Mouse (Mus musculus): ENCODE data around the gene Polh.

DNA sequence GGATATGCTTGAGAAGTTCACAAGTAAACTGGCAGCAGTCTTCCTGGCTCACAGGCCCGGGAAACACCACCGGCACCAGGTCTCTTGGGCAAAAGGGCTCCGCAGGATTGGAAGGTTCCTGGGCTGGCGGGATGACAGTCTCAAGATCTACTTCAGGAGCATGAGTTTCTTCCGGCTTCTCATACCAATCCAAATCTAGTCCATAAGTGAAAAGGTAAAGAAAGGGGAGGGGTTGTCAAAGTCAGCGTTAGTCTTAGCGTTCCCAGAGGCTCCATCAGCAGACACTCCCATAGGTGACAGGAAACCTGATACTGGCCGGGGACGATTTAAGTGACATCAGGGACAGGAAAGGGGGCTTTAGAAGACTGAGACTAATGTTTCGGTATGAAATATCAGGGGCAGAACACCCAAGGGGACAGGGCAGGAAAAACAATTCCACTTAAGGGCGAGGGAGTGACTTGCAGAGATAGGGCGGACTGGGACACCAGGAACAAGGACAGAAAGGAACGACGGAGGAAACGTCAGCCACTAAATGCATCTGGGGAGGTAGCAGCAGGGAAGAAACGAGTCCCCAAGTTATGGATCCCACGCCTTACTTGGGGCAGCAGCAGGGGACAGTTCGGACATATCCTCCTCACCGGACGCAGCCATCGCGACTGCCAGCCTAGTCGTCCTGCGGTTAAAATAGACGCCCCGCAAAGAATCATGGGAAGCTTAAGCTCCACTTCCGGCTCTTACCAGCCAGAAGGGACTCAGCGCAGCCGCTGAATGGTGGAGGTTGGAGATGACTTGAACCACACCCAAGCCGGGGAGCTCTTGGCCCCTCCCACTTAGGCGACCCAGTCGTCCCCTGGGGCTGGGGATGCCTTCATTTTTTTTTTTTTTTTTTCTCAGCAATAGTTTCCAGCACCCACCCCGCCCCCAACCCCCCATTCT is 49.3 kb downstream of the Polh start, which contains the start of gene Mad2l1bp:
- TF ChIP-seq CTCF (IDR thresholded peaks at IDR 0.05; ENCODE audit: extremely low read depth, insufficient read length, insufficient replicate concordance, low read depth, low read length) = no peak
- TF ChIP-seq POLR2A (IDR thresholded peaks at IDR 0.05; ENCODE audit: low read depth, low read length) = peak; percentile 100
